Mouse (Mus musculus) heart, adult 2 months (tissue): ENCODE measurements at regions not wholly inside any gene's neighbourhood (a gene's known extent, or its start where the extent isn't known, plus 50 kb on each side); places are given as distances from the start of the nearest gene placed in this dataset.

ENCODE experiments used
- DNase-seq, 2 experiments: peaks; one replicate each; pipeline ENCODE4 v3.0.0; 2021
- H3K27ac ChIP-seq: fragments of 200-600 bp; 2 replicates; pipeline ENCODE4 v1.8.1; 2022
- H3K27me3 ChIP-seq: fragments of 200-500 bp; 2 replicates; pipeline ENCODE4 v1.6.1; 2012; ENCODE audit warnings: mild to moderate bottlenecking, low read length, inconsistent platforms, mixed read lengths; ENCODE audit not compliant: control insufficient read depth, insufficient read depth
- H3K36me3 ChIP-seq: fragments of 200-500 bp; 2 replicates; pipeline ENCODE4 v1.6.1; 2012; ENCODE audit warnings: low read length, inconsistent platforms; ENCODE audit not compliant: control insufficient read depth, insufficient read depth
- H3K4me1 ChIP-seq: fragments of 200-500 bp; 2 replicates; pipeline ENCODE4 v1.6.1; 2011; ENCODE audit warnings: low read length; ENCODE audit not compliant: control insufficient read depth, insufficient read depth
- H3K4me3 ChIP-seq: fragments of 200-600 bp; 2 replicates; pipeline ENCODE4 v1.8.1; 2022
- H3K79me2 ChIP-seq: fragments of 200-500 bp; replicated peaks from 2 replicates; pipeline ENCODE4 v1.6.1; 2012; ENCODE audit warnings: mild to moderate bottlenecking, inconsistent platforms, low read length, moderate library complexity, mixed read lengths; ENCODE audit not compliant: control insufficient read depth, insufficient read depth
- H3K9ac ChIP-seq: fragments of 200-500 bp; 2 replicates; pipeline ENCODE4 v1.6.1; 2012; ENCODE audit warnings: low read depth, mild to moderate bottlenecking, control low read depth, inconsistent platforms, low read length, mixed read lengths
- CTCF ChIP-seq: fragments of 200-600 bp; IDR thresholded peaks from 2 replicates; pipeline ENCODE4 v1.8.1; 2022; ENCODE audit warnings: antibody characterized with exemption, mild to moderate bottlenecking, moderate library complexity
- EP300 ChIP-seq: fragments of 200-500 bp; IDR thresholded peaks from 2 replicates; pipeline ENCODE4 v1.6.1; 2011; ENCODE audit warnings: low read depth, low read length, control low read depth; ENCODE audit not compliant: insufficient read depth
- POLR2A ChIP-seq: fragments of 200-500 bp; IDR thresholded peaks from 2 replicates; pipeline ENCODE4 v1.6.1; 2011; ENCODE audit warnings: mild to moderate bottlenecking, low read depth, low read length, control low read depth; ENCODE audit not compliant: insufficient read depth
- WGBS: fragments of 180-500 bp; shearing (Covaris S2); methylation state at CpG from one replicate; pipeline ENCODE4 v1.1.7; 2018; 5-methylcytosine and 5-hydroxymethylcytosine counted together
- intact Hi-C: fragments of 180-260 bp; cut with DNase I; formaldehyde crosslinking; loops from one replicate; pipeline ENCODE4 v1.15.1; 2025

DNA sequence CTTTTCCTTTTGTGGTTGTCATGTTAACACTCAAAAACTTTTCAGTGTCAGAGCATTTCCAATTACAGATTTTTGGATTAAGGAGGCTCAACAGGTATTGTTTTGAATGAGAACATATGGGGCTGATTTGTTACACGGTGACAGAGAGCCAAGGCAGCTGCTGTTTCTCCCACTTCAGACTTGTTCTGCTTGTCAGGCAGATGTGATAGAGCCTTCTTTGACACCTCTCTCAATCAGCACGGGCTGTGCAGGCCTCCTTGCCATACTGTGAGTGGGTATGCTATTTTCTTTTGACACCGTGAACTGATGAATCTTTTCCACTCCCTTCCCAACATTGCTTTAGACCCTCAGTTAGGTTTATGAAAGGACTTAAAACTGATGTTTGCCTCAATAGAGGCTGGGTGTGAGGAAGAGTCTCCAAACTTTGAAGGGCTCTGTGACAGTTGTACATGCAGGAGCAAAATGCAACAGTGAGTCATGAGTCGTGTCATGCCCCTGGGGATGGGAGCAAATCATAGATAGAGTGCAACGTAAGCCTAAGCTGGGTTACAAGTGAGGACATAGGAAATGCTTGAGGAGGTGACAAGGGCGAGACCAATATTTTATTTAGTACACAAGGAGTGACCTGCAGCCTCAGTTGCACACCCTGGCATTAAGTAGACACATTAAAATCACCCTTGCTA lies 317.4 kb downstream of the Ccser2 start:
- no peak for TF ChIP-seq POLR2A
- TF ChIP-seq CTCF = no peak
- 0 out of 2 replicates have a peak, but pooled peaks have one; percentile 27 for TF ChIP-seq EP300
- Histone ChIP-seq H3K27me3 (no peaks in the 10 kb centered on the region), H3K4me1 (no peaks in the 10 kb centered on the region; the same call in 1 of the 2 replicates), H3K4me3 (no peak overlapping the region), H3K27ac (no peak overlapping the region), H3K79me2 (no peaks in the 10 kb centered on the region), H3K9ac (no peak overlapping the region), H3K36me3 (no peaks in the 10 kb centered on the region)
- intact Hi-C loops = no loop called here
- DNase-seq = no peak
- 39% methylated on average over 6 of the region's 6 CpGs for WGBS

GRCm38 (mm10) chr14:36646649-36647048 lies 321.9 kb downstream of the Ccser2 start:
- DNase-seq = no peak
- intact Hi-C loops = no loop called here
- no peaks in the 10 kb centered on the region for H3K79me2 ChIP-seq
- no peak overlapping the region for H3K9ac ChIP-seq
- no peak overlapping the region for H3K27ac ChIP-seq
- 89% methylated on average over 3 of the region's 3 CpGs for WGBS
- H3K27me3 ChIP-seq = no peaks in the 10 kb centered on the region
- no peak overlapping the region for H3K4me3 ChIP-seq
- no peaks in the 10 kb centered on the region; the same call in 1 of the 2 replicates for H3K4me1 ChIP-seq
- H3K36me3 ChIP-seq = no peaks in the 10 kb centered on the region
- no peak for TF ChIP-seq CTCF
- TF ChIP-seq POLR2A = no peak
- TF ChIP-seq EP300 = no peak

- H3K27ac ChIP-seq = no peak overlapping the region
- intact Hi-C loops = no loop called here
- no peaks in the 10 kb centered on the region for H3K36me3 ChIP-seq
- H3K4me1 ChIP-seq = no peaks in the 10 kb centered on the region
- H3K9ac ChIP-seq = no peak overlapping the region
- no peaks in the 10 kb centered on the region for H3K79me2 ChIP-seq
- H3K27me3 ChIP-seq = no peaks in the 10 kb centered on the region
- no peak for DNase-seq
- H3K4me3 ChIP-seq = no peak overlapping the region
- TF ChIP-seq EP300 (no peak), POLR2A (no peak), CTCF (no peak)
Measured at GRCm38 (mm10) chr14:36646237-36646636, 322.3 kb downstream of the Ccser2 start.

DNA sequence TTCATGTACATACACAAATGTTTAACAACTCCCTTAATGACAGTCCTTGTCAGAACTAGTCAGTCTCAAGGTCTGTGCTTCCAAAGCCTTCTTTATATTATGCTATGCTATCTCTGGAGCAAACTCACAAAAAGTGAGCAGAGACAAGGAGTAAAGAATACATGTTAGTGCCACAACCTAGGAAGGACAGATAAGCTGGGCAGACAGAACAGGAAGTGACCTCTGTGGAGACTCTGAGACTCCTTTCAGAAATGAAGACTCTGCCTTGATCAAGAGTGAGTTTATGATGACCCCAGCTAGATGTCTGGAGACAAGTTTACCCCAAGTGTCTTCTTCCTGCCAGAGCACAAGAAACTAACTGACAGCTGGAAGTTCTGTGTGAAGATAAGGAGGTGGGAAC lies 343.8 kb downstream of the Ccser2 start:
- Histone ChIP-seq H3K79me2 (no peaks in the 10 kb centered on the region), H3K36me3 (no peaks in the 10 kb centered on the region), H3K9ac (no peak overlapping the region), H3K4me3 (no peak overlapping the region), H3K27me3 (no peaks in the 10 kb centered on the region), H3K4me1 (no peaks in the 10 kb centered on the region), H3K27ac (no peak overlapping the region)
- intact Hi-C loops = no loop called here
- DNase-seq = no peak
- TF ChIP-seq POLR2A = no peak
- no peak for TF ChIP-seq EP300
- TF ChIP-seq CTCF = no peak

DNA sequence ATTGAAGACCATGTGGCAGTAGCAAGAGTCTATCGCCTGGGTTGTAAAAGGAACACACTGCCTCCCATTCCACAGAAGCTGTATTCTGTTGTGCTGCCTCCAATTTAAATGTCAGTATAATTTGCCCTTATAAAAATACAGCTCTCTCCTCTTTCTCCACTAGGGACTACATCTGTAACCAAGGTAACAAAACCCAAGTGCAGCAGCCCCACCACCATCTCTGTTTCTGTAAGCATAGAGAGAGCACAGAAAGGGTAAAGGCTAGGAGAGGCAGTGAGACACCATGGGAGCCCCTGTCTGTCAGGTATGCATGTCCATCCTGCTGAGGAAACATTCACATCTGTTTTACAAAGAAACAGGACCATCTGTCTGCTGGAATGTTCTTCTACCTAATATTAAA lies 344.4 kb downstream of the Ccser2 start:
- Histone ChIP-seq H3K36me3 (no peaks in the 10 kb centered on the region), H3K79me2 (no peaks in the 10 kb centered on the region), H3K9ac (no peak overlapping the region), H3K4me1 (no peaks in the 10 kb centered on the region), H3K27me3 (no peaks in the 10 kb centered on the region), H3K4me3 (no peak overlapping the region), H3K27ac (no peak overlapping the region)
- TF ChIP-seq CTCF = no peak
- TF ChIP-seq EP300 = no peak
- no peak for TF ChIP-seq POLR2A
- DNase-seq = no peak
- WGBS = 86% methylated on average over 1 of the region's 1 CpGs
- intact Hi-C loops = no loop called here

GRCm38 (mm10) chr14:36623036-36623435 lies 345.5 kb downstream of the Ccser2 start:
- Histone ChIP-seq H3K36me3 (no peaks in the 10 kb centered on the region), H3K4me1 (no peaks in the 10 kb centered on the region), H3K27me3 (no peaks in the 10 kb centered on the region), H3K27ac (no peak overlapping the region), H3K79me2 (no peaks in the 10 kb centered on the region), H3K9ac (no peak overlapping the region), H3K4me3 (no peak overlapping the region)
- no peak for DNase-seq
- TF ChIP-seq CTCF = no peak
- no peak for TF ChIP-seq EP300
- TF ChIP-seq POLR2A = no peak
- WGBS = 87% methylated on average over 1 of the region's 1 CpGs
- intact Hi-C loops = no loop called here
